Mouse (Mus musculus): ENCODE measurements around the gene Laptm4a.

- TF ChIP-seq POLR2A (IDR thresholded peaks at IDR 0.05; ENCODE audit: extremely low read depth, insufficient read depth, low read length) (no peak), CTCF (IDR thresholded peaks at IDR 0.05; ENCODE audit: low read depth, low read length) (no peak)
Observed at GRCm38 (mm10) chr12:8928766-8929165, 7.3 kb downstream of the Laptm4a start.
